Mouse (Mus musculus): ENCODE measurements around the gene Mgat5.

The Mgat5 gene

GRCm38 (mm10) chr1:127204817-127205485, at the start of gene Mgat5:
Gene Mgat5, plus strand, starts transcription at chr1:127205015.
- POLR2A ChIA-PET, result interaction anchor here (0.6 to 5.1 kb wide), 36 partner anchors 9 to 1990 kb away, joined by 3 to 31 read pairs (median 4); partner anchors contain the start of genes Actr3 (in 1 of the 4) and Ccnt2 (in 1 of the 4)
- CTCF ChIA-PET, result interaction anchor here (0.5 to 2.1 kb wide), 15 partner anchors 30 to 560 kb away, joined by 3 to 10 read pairs (median 4); no protein-coding TSS in a partner anchor

DNA sequence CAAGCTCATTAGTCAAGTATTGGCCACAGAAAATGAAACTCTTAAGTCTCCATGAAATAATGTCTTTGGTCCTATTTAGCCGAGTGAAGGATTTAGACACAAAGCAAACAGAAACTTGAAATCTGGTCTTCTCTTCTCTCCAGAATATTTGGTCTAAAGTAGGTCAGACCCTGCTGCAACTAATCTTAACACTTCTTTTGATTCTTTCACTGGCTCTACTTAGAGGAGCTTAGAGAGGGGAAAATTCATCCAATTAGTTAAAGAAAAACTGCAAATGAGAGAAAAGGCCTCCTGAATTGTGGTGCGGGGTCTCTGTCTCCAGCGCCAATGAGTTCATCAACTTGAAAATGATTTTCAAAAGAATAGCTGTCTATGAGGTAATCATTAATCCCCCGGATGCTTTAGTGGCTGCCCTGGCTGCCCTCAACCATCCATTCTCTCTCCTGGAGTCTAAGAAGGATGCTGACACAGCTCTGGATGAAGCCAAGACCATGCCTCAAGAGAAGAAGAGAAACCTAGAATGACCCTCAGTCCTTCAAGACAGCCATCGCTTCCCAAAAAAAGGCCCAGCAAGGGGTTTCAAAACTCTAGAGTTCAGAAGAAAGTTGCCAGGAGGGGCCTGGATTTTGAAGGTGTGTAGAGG, 44.6 kb upstream of the Mgat5 start:
- ChIA-PET POLR2A (interaction anchor here in 1 of 4 experiments (0.7 kb wide), 1 partner anchor 1599 kb away, joined by 4 read pairs; no protein-coding TSS in a partner anchor), CTCF (interaction anchor here in 2 of 4 experiments (0.6 to 0.7 kb wide), 2 partner anchors 37 to 1129 kb away, joined by 4 to 6 read pairs; no protein-coding TSS in a partner anchor)

GRCm38 (mm10) chr1:127164589-127165160, 40.1 kb upstream of the Mgat5 start:
- ChIA-PET CTCF (no interaction called here), POLR2A (interaction anchor here in 1 of 4 experiments (1.0 kb wide), 1 partner anchor 14 kb away, joined by 3 read pairs; no protein-coding TSS in a partner anchor)

DNA sequence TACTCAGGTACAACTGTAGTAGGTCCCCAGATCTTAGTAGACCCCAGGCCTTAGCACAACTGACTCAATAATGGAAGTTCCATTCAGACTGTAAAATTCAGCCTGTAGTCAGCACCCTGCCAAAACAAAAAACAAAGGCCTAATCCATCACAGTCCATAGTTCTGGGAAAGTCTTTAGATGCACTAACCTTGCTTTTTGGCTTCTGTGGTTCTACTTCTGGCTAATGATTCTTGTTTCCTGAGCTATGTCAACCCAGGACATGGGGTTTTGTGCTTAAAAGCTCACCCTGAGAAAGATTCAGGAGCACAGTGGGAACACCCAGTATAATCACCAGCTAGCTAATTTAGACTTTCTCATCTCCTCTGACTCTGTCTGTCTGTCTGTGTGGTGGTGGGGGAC, 38.3 kb upstream of the Mgat5 start:
- ChIA-PET POLR2A (interaction anchor here in 1 of 4 experiments (0.6 kb wide), 1 partner anchor 1766 kb away, joined by 3 read pairs; no protein-coding TSS in a partner anchor), CTCF (no interaction called here)

DNA sequence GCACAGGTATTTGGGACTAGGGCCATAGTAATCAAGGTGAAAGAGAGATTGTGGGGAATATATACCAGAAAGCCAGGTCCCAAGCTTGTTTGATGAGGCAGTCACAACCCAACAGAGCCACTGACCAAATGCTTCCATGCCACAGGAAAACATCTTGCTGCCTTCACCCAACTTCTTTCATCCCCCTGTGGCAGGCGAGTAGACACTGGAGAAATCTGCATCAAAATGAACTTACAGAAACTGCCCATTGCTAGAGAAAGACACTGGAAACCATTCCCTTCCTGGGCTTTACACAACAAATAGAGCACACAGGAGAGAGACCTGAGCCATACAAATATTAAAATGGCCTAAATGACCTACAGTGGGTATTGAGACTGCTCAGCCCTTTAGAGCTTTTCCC, 37.2 kb upstream of the Mgat5 start:
- CTCF ChIA-PET, result interaction anchor here in 1 of 4 experiments (0.6 kb wide), 1 partner anchor 60 kb away, joined by 3 read pairs; no protein-coding TSS in a partner anchor
- POLR2A ChIA-PET, result interaction anchor here in 1 of 4 experiments (0.8 to 2.1 kb wide), 2 partner anchors 30 to 37 kb away, joined by 3 to 11 read pairs; partner anchors contain the start of gene Mgat5

- POLR2A ChIA-PET, result interaction anchor here in 2 of 4 experiments (0.5 to 2.1 kb wide), 4 partner anchors 36 to 255 kb away, joined by 3 to 11 read pairs (median 4); partner anchors contain the start of gene Mgat5 (in 2 of the 2)
- CTCF ChIA-PET, result interaction anchor here in 1 of 4 experiments (0.6 kb wide), 1 partner anchor 61 kb away, joined by 3 read pairs; no protein-coding TSS in a partner anchor
Observed at GRCm38 (mm10) chr1:127168205-127168604, 36.6 kb upstream of the Mgat5 start.

DNA sequence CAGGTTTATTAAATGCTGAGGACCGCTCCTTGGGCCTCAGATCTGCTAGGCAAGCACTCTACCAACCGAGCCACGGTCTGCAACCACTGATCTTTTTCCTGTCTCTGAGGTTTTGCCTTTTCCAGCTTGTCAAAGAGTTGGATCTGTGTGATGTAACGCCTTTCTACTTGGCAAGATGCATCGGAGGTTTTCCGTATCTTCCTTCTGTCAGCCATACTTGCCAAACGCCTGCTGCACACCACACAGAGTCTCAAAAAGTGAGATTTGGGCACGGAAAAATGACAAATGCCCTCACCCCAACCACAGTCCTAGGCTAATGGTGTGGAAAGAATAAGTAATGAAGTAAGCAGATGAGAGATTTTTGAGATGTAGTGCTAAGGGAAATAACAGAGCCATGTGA, 35.3 kb upstream of the Mgat5 start:
- CTCF ChIA-PET, result interaction anchor here in 1 of 4 experiments (0.5 kb wide), 1 partner anchor 780 kb away, joined by 3 read pairs; no protein-coding TSS in a partner anchor
- POLR2A ChIA-PET, result interaction anchor here in 1 of 4 experiments (0.8 to 1.3 kb wide), 2 partner anchors 36 to 50 kb away, joined by 3 to 5 read pairs; partner anchors contain the start of gene Mgat5

GRCm38 (mm10) chr1:127171361-127171760, 33.5 kb upstream of the Mgat5 start:
- CTCF ChIA-PET, result interaction anchor here in 1 of 4 experiments (0.6 kb wide), 1 partner anchor 648 kb away, joined by 6 read pairs; no protein-coding TSS in a partner anchor
- POLR2A ChIA-PET, result interaction anchor here in 1 of 4 experiments (0.6 to 1.4 kb wide), 4 partner anchors 53 to 1452 kb away, joined by 3 to 9 read pairs (median 3); no protein-coding TSS in a partner anchor

DNA sequence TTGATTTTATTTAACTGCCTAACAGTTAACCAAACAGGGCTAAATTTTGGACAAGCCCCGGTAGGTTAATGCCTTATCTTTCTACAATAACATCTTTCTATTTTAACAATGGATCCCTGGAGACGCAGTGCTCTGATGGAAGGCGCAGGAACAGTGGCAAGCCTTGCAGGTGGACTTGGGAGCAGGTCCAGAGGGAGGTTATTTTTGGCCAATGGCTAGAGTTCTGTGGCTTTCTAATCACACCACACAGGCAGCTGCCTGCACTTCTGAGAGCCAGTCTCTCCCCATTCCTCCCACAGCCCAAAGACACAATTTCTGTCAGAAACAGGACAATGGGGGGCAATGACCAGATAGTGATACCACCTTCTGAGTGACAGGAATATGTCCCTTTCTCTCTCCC, 31.4 kb upstream of the Mgat5 start:
- CTCF ChIA-PET, result interaction anchor here in 2 of 4 experiments (0.6 to 0.7 kb wide), 2 partner anchors 8 to 32 kb away, joined by 4 to 5 read pairs; no protein-coding TSS in a partner anchor
- POLR2A ChIA-PET, result interaction anchor here in 1 of 4 experiments (0.6 to 1.2 kb wide), 3 partner anchors 31 to 63 kb away, joined by 3 to 7 read pairs (median 3); partner anchors contain the start of gene Mgat5

GRCm38 (mm10) chr1:127192396-127192795, 12.4 kb upstream of the Mgat5 start:
- CTCF ChIA-PET, result no interaction called here
- POLR2A ChIA-PET, result interaction anchor here in 1 of 4 experiments (0.9 to 1.0 kb wide), 2 partner anchors 16 to 44 kb away, joined by 3 read pairs; no protein-coding TSS in a partner anchor

DNA sequence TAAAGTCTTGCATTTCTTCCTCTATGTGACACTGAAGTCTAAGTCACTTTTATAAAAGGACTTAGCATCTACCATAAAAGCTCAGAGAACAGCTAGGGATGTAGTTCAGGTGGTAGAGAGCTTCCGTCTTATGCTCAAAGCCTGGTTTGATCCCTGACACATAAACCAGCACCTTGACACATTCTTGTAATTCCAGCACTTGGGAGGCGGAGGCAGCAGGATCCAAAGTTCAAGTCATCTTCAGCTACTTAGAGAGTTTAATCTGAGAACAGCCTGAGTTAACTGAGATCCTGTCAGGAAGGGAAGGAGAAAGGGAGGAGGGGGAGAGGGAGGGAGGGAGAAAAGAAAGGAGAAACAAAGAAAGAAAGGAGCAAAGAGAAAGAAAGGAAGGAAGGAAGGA, 5.6 kb upstream of the Mgat5 start:
- ChIA-PET CTCF (no interaction called here), POLR2A (interaction anchor here in 3 of 4 experiments (0.7 to 1.1 kb wide), 5 partner anchors 16 to 279 kb away, joined by 3 read pairs; no protein-coding TSS in a partner anchor)

- ChIA-PET POLR2A (no interaction called here), CTCF (interaction anchor here in 1 of 4 experiments (0.7 kb wide), 1 partner anchor 9 kb away, joined by 3 read pairs; no protein-coding TSS in a partner anchor)
Observed at GRCm38 (mm10) chr1:127202360-127202759, 2.5 kb upstream of the Mgat5 start.

GRCm38 (mm10) chr1:127203231-127203764, 1.5 kb upstream of the Mgat5 start:
- ChIA-PET CTCF (interaction anchor here (0.6 to 2.1 kb wide), 6 partner anchors 77 to 499 kb away, joined by 3 to 6 read pairs (median 4); no protein-coding TSS in a partner anchor), POLR2A (interaction anchor here in 3 of 4 experiments (1.3 to 5.1 kb wide), 4 partner anchors 20 to 207 kb away, joined by 3 to 31 read pairs (median 8); no protein-coding TSS in a partner anchor)

GRCm38 (mm10) chr1:127205501-127206019, 745 bp downstream of the Mgat5 start:
- CTCF ChIA-PET, result interaction anchor here in 2 of 4 experiments (0.7 to 1.5 kb wide), 2 partner anchors 204 to 274 kb away, joined by 5 to 10 read pairs; no protein-coding TSS in a partner anchor
- POLR2A ChIA-PET, result interaction anchor here in 3 of 4 experiments (0.7 to 5.1 kb wide), 22 partner anchors 9 to 1991 kb away, joined by 3 to 31 read pairs (median 4); partner anchors contain the start of genes Actr3 (in 1 of the 3) and Ccnt2 (in 1 of the 3)

GRCm38 (mm10) chr1:127206020-127206641, 1.3 kb downstream of the Mgat5 start:
- CTCF ChIA-PET, result interaction anchor here in 2 of 4 experiments (0.6 to 1.5 kb wide), 2 partner anchors 9 to 203 kb away, joined by 4 to 5 read pairs; no protein-coding TSS in a partner anchor
- POLR2A ChIA-PET, result interaction anchor here in 3 of 4 experiments (0.7 to 5.1 kb wide), 16 partner anchors 8 to 1770 kb away, joined by 3 to 31 read pairs (median 4); partner anchors contain the start of gene Actr3 (in 1 of the 3)

DNA sequence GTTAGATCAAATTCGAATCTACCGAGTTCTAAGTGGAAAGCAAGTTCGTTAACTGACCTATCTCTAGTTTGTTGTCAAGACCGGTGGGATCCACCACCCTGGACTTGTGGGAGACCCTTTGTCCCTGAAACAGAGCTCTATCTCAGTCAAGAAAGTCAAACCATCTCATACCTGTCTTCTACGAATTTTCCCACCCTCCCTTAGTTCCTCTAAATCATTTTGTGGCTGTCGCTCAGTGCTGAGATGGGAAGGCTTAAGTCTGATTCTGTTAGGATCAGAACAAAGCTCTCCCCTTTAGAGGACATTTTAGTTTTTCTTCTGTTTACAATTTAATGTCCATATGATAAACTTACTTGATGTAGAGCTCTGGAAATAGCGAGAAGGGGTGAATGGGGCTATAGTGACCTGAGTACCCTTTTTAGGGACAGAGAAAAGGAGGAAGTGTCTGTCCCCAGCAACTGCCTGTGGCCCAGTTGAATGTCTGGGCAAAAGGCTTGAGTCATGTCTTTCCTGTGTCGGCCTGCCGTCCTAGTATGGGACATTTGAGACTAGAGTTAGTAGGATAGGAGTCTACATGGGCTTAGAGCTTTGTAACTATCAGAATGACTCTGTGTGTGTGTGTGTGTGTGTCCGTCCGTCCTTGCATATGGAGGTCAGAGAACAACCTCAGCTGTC, 2.2 kb downstream of the Mgat5 start:
- ChIA-PET CTCF (interaction anchor here in 2 of 4 experiments (0.6 to 1.6 kb wide), 2 partner anchors 9 to 11 kb away, joined by 4 read pairs; no protein-coding TSS in a partner anchor), POLR2A (interaction anchor here in 3 of 4 experiments (0.7 to 5.1 kb wide), 7 partner anchors 8 to 34 kb away, joined by 3 to 31 read pairs (median 4); no protein-coding TSS in a partner anchor)

All from embryonic stem cell, embryonic (primary cell).